Mouse (Mus musculus): ENCODE results near the gene Srrm1.

GRCm38 (mm10) chr4:135287975-135288374 is 65.1 kb downstream of the Srrm1 start:
- no peak for TF ChIP-seq POLR2A (IDR thresholded peaks at IDR 0.05; ENCODE audit: low read depth, low read length)
- no peak for TF ChIP-seq CTCF (conservative IDR thresholded peaks at IDR 0.05; ENCODE audit: insufficient read depth, insufficient read length, low read depth, low read length)

Measured in kidney, adult 2 months (tissue).